Mouse (Mus musculus): ENCODE results near the gene Alox8. TPM values are rescaled to one million over a fixed set of nuclear protein-coding genes. Genes with fewer than 3 reads are reported as not detected.

Gene Alox8
- polyA plus RNA-seq, 1 experiment: not detected

DNA sequence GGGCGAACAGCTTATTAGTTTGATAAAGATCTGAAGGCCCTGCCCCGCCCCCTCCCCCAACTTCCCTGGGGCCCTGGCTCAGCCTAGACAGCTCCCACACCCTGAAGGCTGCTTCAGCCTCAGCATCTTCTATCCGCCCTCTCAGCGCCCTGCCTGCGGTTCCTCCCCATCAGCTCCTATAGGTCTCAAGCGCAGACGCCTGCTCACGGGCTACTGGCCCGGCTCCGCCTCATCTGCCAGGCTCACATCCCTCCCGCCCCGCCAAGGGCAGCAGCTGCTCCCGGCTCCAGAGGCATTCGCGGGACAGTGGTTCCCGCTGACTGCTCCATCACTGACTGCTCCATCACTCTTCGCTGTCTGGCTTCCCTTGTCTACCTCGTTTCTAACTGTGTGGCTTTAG lies 40.8 kb downstream of the Alox8 start, which contains the start of gene Alox12b:
Gene Alox12b, plus strand, starts transcription at position 190 of the 400 bp plus-strand sequence.
- DNase-seq: no peak
- Histone ChIP-seq H3K4me1 (ENCODE audit: control insufficient read depth, insufficient read depth, low read length) (no peaks in the 10 kb centered on the region), H3K4me3 (replicated peaks; ENCODE audit: extremely low read depth, low read depth, low read length) (no peak within 1 kb of the TSS)
- TF ChIP-seq CTCF (IDR thresholded peaks at IDR 0.05; ENCODE audit: insufficient read depth, low read length): no peak
- no peak for TF ChIP-seq POLR2A (IDR thresholded peaks at IDR 0.05; ENCODE audit: borderline replicate concordance, extremely low read depth, low read depth, low read length)
- 3% methylated on average over 18 of the region's 18 CpGs for WGBS

- TF ChIP-seq POLR2A (IDR thresholded peaks at IDR 0.05; ENCODE audit: borderline replicate concordance, extremely low read depth, low read depth, low read length): no peak
- no peak for TF ChIP-seq CTCF (IDR thresholded peaks at IDR 0.05; ENCODE audit: insufficient read depth, low read length)
- no peak overlapping the region for H3K4me3 ChIP-seq (replicated peaks; ENCODE audit: extremely low read depth, low read depth, low read length)
- H3K4me1 ChIP-seq (ENCODE audit: control insufficient read depth, insufficient read depth, low read length): 0 out of 2 replicates have a peak, but pooled peaks cover 3% of the 10 kb centered on the region
- 39% methylated on average over 1 of the region's 1 CpGs for WGBS
- DNase-seq: no peak
These were observed 42.3 kb downstream of the Alox8 start for GRCm38 (mm10) chr11:69155351-69155750.

GRCm38 (mm10) chr11:69153831-69154230 lies 43.8 kb downstream of the Alox8 start:
- 0 out of 2 replicates have a peak, but pooled peaks cover 3% of the 10 kb centered on the region for H3K4me1 ChIP-seq (ENCODE audit: control insufficient read depth, insufficient read depth, low read length)
- H3K4me3 ChIP-seq (replicated peaks; ENCODE audit: extremely low read depth, low read depth, low read length): no peak overlapping the region
- TF ChIP-seq CTCF (IDR thresholded peaks at IDR 0.05; ENCODE audit: insufficient read depth, low read length): no peak
- TF ChIP-seq POLR2A (IDR thresholded peaks at IDR 0.05; ENCODE audit: borderline replicate concordance, extremely low read depth, low read depth, low read length): no peak
- DNase-seq: no peak
- 65% methylated on average over 8 of the region's 8 CpGs for WGBS

GRCm38 (mm10) chr11:69151004-69151403 lies 46.6 kb downstream of the Alox8 start:
- H3K4me1 ChIP-seq (ENCODE audit: control insufficient read depth, insufficient read depth, low read length): 0 out of 2 replicates have a peak, but pooled peaks cover 3% of the 10 kb centered on the region
- WGBS: 48% methylated on average over 6 of the region's 6 CpGs
- no peak overlapping the region for H3K4me3 ChIP-seq (replicated peaks; ENCODE audit: extremely low read depth, low read depth, low read length)
- no peak for DNase-seq
- TF ChIP-seq CTCF (IDR thresholded peaks at IDR 0.05; ENCODE audit: insufficient read depth, low read length) (no peak), POLR2A (IDR thresholded peaks at IDR 0.05; ENCODE audit: borderline replicate concordance, extremely low read depth, low read depth, low read length) (no peak)

DNA sequence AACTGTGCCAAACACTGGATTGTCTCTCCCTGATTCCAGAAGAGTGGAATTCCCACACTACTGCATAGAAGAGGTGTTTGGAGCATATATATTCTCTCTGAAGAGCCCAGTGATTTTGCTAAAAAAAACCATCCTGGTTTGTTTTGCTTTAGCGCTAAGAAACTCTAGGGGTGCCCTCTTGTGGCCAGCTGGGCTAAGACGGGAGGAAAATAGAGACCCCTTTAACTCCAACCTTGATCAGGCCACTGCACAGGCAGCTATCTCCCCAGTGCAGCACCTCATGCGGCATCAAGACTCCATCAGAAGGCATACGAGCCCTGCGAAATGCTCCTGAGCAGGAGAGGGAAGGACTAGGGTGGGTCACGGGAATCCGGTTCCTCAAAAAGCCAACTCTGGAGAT lies 47.2 kb downstream of the Alox8 start:
- Histone ChIP-seq H3K4me3 (replicated peaks; ENCODE audit: extremely low read depth, low read depth, low read length) (no peak overlapping the region), H3K4me1 (ENCODE audit: control insufficient read depth, insufficient read depth, low read length) (0 out of 2 replicates have a peak, but pooled peaks cover 3% of the 10 kb centered on the region)
- 5% methylated on average over 7 of the region's 7 CpGs for WGBS
- DNase-seq: peak; percentile 59
- TF ChIP-seq POLR2A (IDR thresholded peaks at IDR 0.05; ENCODE audit: borderline replicate concordance, extremely low read depth, low read depth, low read length): no peak
- TF ChIP-seq CTCF (IDR thresholded peaks at IDR 0.05; ENCODE audit: insufficient read depth, low read length): peak; percentile 52

DNA sequence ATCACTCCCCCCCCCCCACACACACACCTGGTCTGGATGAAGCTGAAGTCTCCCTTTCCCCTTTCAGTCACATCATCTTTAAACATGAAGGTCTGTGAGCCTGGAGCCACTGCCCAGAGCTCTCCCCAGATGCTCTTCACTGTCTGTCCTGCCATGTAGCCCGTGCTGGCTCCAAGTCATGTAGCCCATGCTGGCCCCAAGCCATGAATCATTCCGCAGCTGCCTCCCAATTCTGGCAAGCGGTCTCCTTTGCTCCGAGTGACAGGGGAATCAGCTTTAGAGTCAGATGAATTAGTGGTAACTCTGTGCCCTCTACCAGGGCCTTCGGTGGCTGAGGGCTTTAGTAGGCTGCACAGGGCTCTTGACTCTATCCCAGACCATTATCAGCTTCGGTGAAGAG lies 47.9 kb downstream of the Alox8 start:
- WGBS: 63% methylated on average over 6 of the region's 6 CpGs
- Histone ChIP-seq H3K4me3 (replicated peaks; ENCODE audit: extremely low read depth, low read depth, low read length) (no peak overlapping the region), H3K4me1 (ENCODE audit: control insufficient read depth, insufficient read depth, low read length) (0 out of 2 replicates have a peak, but pooled peaks cover 3% of the 10 kb centered on the region)
- DNase-seq: no peak
- TF ChIP-seq CTCF (IDR thresholded peaks at IDR 0.05; ENCODE audit: insufficient read depth, low read length) (no peak), POLR2A (IDR thresholded peaks at IDR 0.05; ENCODE audit: borderline replicate concordance, extremely low read depth, low read depth, low read length) (no peak)

- DNase-seq: no peak
- Histone ChIP-seq H3K4me1 (ENCODE audit: control insufficient read depth, insufficient read depth, low read length) (0 out of 2 replicates have a peak, but pooled peaks cover 3% of the 10 kb centered on the region), H3K4me3 (replicated peaks; ENCODE audit: extremely low read depth, low read depth, low read length) (no peak overlapping the region)
- TF ChIP-seq POLR2A (IDR thresholded peaks at IDR 0.05; ENCODE audit: borderline replicate concordance, extremely low read depth, low read depth, low read length): no peak
- no peak for TF ChIP-seq CTCF (IDR thresholded peaks at IDR 0.05; ENCODE audit: insufficient read depth, low read length)
- WGBS: 83% methylated on average over 5 of the region's 5 CpGs
These were observed 49.1 kb downstream of the Alox8 start for GRCm38 (mm10) chr11:69148451-69148960.

DNA sequence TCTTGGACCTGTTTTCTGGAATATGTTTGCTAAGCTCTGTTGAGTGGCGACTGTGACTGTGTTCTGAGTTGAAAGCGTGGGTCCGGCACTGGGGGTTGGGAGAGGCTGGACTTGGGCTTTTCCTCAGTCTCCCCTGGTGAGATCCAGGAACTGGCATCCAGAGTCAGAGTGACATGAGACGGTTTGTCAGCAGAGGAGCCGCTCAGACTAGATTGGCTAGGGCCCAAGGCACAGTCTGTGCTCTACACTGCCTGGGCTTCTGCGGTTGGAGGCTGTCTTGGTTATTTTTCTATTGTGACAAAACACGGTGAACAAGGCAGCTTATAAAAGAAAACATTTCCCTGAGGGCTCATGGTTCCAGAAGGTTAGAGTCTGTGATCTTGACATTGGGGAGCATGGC lies 50.1 kb downstream of the Alox8 start:
- DNase-seq: no peak
- 61% methylated on average over 7 of the region's 7 CpGs for WGBS
- Histone ChIP-seq H3K4me3 (replicated peaks; ENCODE audit: extremely low read depth, low read depth, low read length) (no peak overlapping the region), H3K4me1 (ENCODE audit: control insufficient read depth, insufficient read depth, low read length) (0 out of 2 replicates have a peak, but pooled peaks cover 3% of the 10 kb centered on the region)
- TF ChIP-seq POLR2A (IDR thresholded peaks at IDR 0.05; ENCODE audit: borderline replicate concordance, extremely low read depth, low read depth, low read length): no peak
- no peak for TF ChIP-seq CTCF (IDR thresholded peaks at IDR 0.05; ENCODE audit: insufficient read depth, low read length)

GRCm38 (mm10) chr11:69135361-69135760 lies 62.3 kb downstream of the Alox8 start:
- Histone ChIP-seq H3K4me1 (ENCODE audit: control insufficient read depth, insufficient read depth, low read length) (no peaks in the 10 kb centered on the region; the same call in 1 of the 2 replicates), H3K4me3 (replicated peaks; ENCODE audit: extremely low read depth, low read depth, low read length) (no peak overlapping the region)
- whole genome bisulfite sequencing: 85% methylated on average over 6 of the region's 6 CpGs
- TF ChIP-seq POLR2A (IDR thresholded peaks at IDR 0.05; ENCODE audit: borderline replicate concordance, extremely low read depth, low read depth, low read length) (no peak), CTCF (IDR thresholded peaks at IDR 0.05; ENCODE audit: insufficient read depth, low read length) (no peak)
- no peak for DNase-seq

DNA sequence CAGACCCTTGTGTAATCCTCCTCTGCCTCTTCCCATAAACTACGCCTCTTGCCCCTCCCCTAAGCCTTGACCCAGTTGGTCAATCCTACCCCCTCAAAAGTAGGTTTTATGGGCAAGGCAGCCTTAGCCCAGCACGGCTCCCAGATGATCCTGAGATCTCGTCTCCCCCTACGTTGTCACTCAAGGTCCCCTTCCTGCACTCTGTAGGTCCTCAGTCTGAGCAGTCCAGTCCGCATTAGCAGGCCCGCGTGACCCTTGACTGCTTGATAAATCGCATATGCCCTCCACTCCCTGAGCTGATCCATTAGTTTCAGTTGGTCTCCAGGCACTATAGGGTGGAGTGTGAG lies 63.0 kb downstream of the Alox8 start:
- no peak for TF ChIP-seq CTCF (IDR thresholded peaks at IDR 0.05; ENCODE audit: insufficient read depth, low read length)
- TF ChIP-seq POLR2A (IDR thresholded peaks at IDR 0.05; ENCODE audit: borderline replicate concordance, extremely low read depth, low read depth, low read length): 0 out of 2 replicates have a peak, but pooled peaks have one; percentile 18
- Histone ChIP-seq H3K4me1 (ENCODE audit: control insufficient read depth, insufficient read depth, low read length) (no peaks in the 10 kb centered on the region; the same call in 1 of the 2 replicates), H3K4me3 (replicated peaks; ENCODE audit: extremely low read depth, low read depth, low read length) (peak overlapping the region; percentile 66)
- DNase-seq: no peak
- WGBS: 43% methylated on average over 8 of the region's 8 CpGs

Other genes with a start within 250 kb of the Alox8 start
- 359 and 419 TPM in 2 replicates for gene Arhgef15, start 240.4 kb downstream of the Alox8 start, polyA plus RNA-seq (2012; rRNA removed)
- 34.0 and 40.4 TPM in 2 replicates for gene Slc25a35, start 229.7 kb downstream of the Alox8 start, polyA plus RNA-seq (2012; rRNA removed)
- gene Rangrf, start 222.7 kb downstream of the Alox8 start, polyA plus RNA-seq (2012; rRNA removed): 11.6 and 15.4 TPM in 2 replicates
- gene Pfas, start 189.4 kb downstream of the Alox8 start, polyA plus RNA-seq (2012; rRNA removed): 10.0 and 11.3 TPM in 2 replicates
- gene Ctc1, start 181.9 kb downstream of the Alox8 start, polyA plus RNA-seq (2012; rRNA removed): 23.7 and 30.1 TPM in 2 replicates
- 3.2 and 6.8 TPM in 2 replicates for gene Aurkb, start 152.2 kb downstream of the Alox8 start, polyA plus RNA-seq (2012; rRNA removed)
- gene Borcs6, start 138.1 kb downstream of the Alox8 start, polyA plus RNA-seq (2012; rRNA removed): 21.0 and 22.8 TPM in 2 replicates
- gene Tmem107, start 127.0 kb downstream of the Alox8 start, polyA plus RNA-seq (2012; rRNA removed): 69.8 and 75.7 TPM in 2 replicates
- 120 and 129 TPM in 2 replicates for gene Vamp2, start 109.4 kb downstream of the Alox8 start, polyA plus RNA-seq (2012; rRNA removed)
- 36.8 and 78.5 TPM in 2 replicates for gene Per1, start 102.6 kb downstream of the Alox8 start, polyA plus RNA-seq (2012; rRNA removed)
- 0.25 and 0.95 TPM in 2 replicates for gene Hes7, start 77.4 kb downstream of the Alox8 start, polyA plus RNA-seq (2012; rRNA removed)
- 1.1 and 1.2 TPM in 2 replicates for gene 9130213A22Rik, start 75.3 kb downstream of the Alox8 start, polyA plus RNA-seq (2012; rRNA removed)
- gene Aloxe3, start 71.9 kb downstream of the Alox8 start, polyA plus RNA-seq (2012; rRNA removed): 2.6 and 23.9 TPM in 2 replicates
- gene Alox12b, start 40.9 kb downstream of the Alox8 start, polyA plus RNA-seq (2012; rRNA removed): 43.9 TPM in 1 of 2 replicates, not detected in the other
- not detected in 2 replicates for gene Gucy2e, start 39.2 kb upstream of the Alox8 start, polyA plus RNA-seq (2012; rRNA removed)
- gene Cntrob, start 125.9 kb upstream of the Alox8 start, polyA plus RNA-seq (2012; rRNA removed): 5.0 and 6.9 TPM in 2 replicates
- gene Trappc1, start 126.1 kb upstream of the Alox8 start, polyA plus RNA-seq (2012; rRNA removed): 26.7 and 48.5 TPM in 2 replicates
- 1.6 and 2.2 TPM in 2 replicates for gene Kcnab3, start 128.4 kb upstream of the Alox8 start, polyA plus RNA-seq (2012; rRNA removed)
- 1.0 and 4.3 TPM in 2 replicates for gene Rnf227, start 142.6 kb upstream of the Alox8 start, polyA plus RNA-seq (2012; rRNA removed)
- gene Chd3, start 171.6 kb upstream of the Alox8 start, polyA plus RNA-seq (2012; rRNA removed): 120 and 135 TPM in 2 replicates
- gene Naa38, start 197.6 kb upstream of the Alox8 start, polyA plus RNA-seq (2012; rRNA removed): 129 and 141 TPM in 2 replicates
- 21.9 and 24.7 TPM in 2 replicates for gene Cyb5d1, start 197.8 kb upstream of the Alox8 start, polyA plus RNA-seq (2012; rRNA removed)
- 37.8 and 63.1 TPM in 2 replicates for gene Tmem88, start 200.4 kb upstream of the Alox8 start, polyA plus RNA-seq (2012; rRNA removed)
- gene Kdm6b, start 215.8 kb upstream of the Alox8 start, polyA plus RNA-seq (2012; rRNA removed): 19.4 and 21.0 TPM in 2 replicates

Data from lung, adult 2 months (tissue).